Mouse (Mus musculus): ENCODE data around the gene Vcpkmt. TPM values are rescaled to one million over a fixed set of nuclear protein-coding genes. Genes with fewer than 3 reads are reported as not detected.
"Not testable (repeated sequence)": the region's sequence is repeated elsewhere in the genome, so short reads cannot be mapped to it uniquely, and the experiment has no call there.

Vcpkmt gene
- polyA plus RNA-seq (2016; fragmentation: Nextera tagmentation; extraction: Ambion mirVana): 33.6 and 35.2 TPM in 2 replicates

DNA sequence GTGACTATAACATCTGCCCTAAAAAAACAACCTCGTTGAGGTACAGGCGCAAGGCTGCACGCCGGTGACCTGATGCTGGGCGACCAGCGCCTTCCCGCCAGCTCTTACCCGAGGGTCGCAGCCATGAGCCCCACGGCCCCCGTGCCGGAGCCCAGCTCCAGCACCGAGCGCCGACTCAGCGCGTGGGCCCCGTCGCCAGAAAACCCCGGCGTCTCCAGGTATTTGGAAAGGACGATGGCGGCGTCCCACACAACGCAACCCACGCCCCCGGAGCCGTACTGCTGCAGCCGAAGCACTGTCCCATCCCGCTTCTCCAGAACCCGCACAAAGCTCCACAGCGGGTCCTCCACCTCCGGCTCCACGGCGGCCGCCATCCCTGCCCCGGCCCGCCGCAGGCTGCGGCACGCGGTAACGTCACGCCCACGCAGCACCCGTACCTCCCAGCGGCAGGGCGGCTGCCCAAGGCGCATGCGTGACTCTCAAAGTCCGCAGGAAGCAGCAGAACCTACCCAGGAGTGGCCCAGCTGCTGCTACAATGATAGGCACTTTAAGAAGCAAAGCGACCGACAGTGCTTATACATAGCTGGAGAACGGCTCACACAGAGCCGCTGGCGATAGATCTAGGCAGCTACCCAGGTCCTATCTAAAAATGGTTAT lies at the start of gene Vcpkmt:
Gene Vcpkmt, minus strand, starts transcription at position 416 of the 657 bp plus-strand sequence.
- no peaks in the 10 kb centered on the region for H3K27me3 ChIP-seq
- no peaks in the 10 kb centered on the region for H3K9me3 ChIP-seq
- H3K4me1 ChIP-seq: peaks cover 8% of the 10 kb centered on the region
- H3K36me3 ChIP-seq: peaks cover 36% of the 10 kb centered on the region
- peak within 1 kb of the TSS; percentile 80 for H3K27ac ChIP-seq
- ATAC-seq (ENCODE audit: insufficient number of reproducible peaks, insufficient read depth, low FRiP score, low TSS enrichment): peak; percentile 93
- H3K4me2 ChIP-seq (replicated peaks): peak within 1 kb of the TSS; percentile 71
- H3K4me3 ChIP-seq: peak within 1 kb of the TSS; percentile 84
- peak within 1 kb of the TSS; percentile 88 for H3K9ac ChIP-seq
- WGBS: under 1% methylated on average over 55 of the region's 56 CpGs

DNA sequence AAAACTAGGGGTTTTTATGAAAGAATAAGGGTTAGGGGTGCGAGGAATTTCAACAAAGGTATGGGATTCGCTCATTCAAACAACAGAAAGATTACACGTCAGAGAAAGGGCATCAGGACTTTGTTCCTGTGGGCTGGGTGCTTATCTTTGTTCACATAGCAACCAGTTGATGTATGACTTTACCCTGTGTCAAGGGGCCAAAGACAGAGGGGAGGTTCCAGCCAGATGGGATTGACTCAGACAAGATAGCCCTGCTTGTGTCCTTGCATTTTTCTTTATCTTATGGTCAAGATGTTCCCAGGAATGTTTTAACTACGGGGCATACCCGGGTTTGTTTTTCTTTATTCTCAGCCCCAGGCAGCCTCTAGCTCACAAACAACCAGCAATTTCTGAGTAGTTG lies 35.8 kb upstream of the Vcpkmt start:
- H3K4me1 ChIP-seq; H3K27me3 ChIP-seq; H3K27ac ChIP-seq; H3K4me2 ChIP-seq (replicated peaks); H3K4me3 ChIP-seq; H3K9me3 ChIP-seq; ATAC-seq (ENCODE audit: insufficient number of reproducible peaks, insufficient read depth, low FRiP score, low TSS enrichment); H3K9ac ChIP-seq: not testable (repeated sequence)
- peaks cover 23% of the 10 kb centered on the region for H3K36me3 ChIP-seq
- WGBS: 93% methylated on average over 5 of the region's 5 CpGs

DNA sequence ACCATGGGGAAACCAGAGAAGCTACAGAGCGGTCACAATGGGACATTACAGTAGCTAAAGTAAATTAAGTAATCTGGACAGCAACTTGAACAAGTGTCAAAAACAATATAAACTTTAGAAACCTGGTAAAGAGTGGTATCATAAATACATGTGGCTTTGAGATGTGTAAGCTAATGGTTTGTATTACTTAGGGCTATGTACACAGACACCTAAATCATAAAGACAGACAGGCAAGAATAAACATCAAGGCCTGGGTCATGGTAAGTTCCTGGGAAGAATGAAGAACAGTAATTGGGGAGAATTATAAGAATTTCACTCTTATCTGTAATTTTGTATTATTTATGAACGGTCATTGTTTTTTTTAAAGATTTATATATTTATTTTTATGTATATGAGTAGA lies 21.5 kb upstream of the Vcpkmt start:
- H3K9ac ChIP-seq: no peak overlapping the region
- 92% methylated on average over 2 of the region's 2 CpGs for WGBS
- H3K27me3 ChIP-seq: no peaks in the 10 kb centered on the region
- ATAC-seq (ENCODE audit: insufficient number of reproducible peaks, insufficient read depth, low FRiP score, low TSS enrichment): no peak
- peaks cover 27% of the 10 kb centered on the region for H3K36me3 ChIP-seq
- no peak overlapping the region for H3K4me2 ChIP-seq (replicated peaks)
- no peak overlapping the region for H3K4me3 ChIP-seq
- no peak overlapping the region for H3K27ac ChIP-seq
- no peaks in the 10 kb centered on the region for H3K4me1 ChIP-seq
- no peaks in the 10 kb centered on the region for H3K9me3 ChIP-seq

DNA sequence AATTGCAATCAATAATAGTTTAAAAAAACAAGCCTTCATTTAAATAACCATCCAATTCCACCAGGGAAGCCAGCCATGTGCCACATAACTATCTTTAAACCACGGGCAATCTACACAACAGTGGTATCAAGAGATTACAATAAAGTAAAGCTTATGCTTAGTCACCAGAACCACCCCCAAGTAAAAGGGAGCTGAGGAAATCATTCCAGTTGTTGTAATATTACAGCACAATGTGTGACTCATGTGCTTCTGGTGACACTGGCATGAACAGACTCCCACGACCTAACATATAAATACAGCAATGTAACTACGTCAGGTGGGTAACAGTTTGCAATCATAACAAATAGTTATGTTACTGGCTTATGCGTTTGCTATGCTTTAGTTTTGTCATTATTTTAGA lies 14.6 kb upstream of the Vcpkmt start:
- Histone ChIP-seq H3K4me2 (replicated peaks) (no peak overlapping the region), H3K4me1 (no peaks in the 10 kb centered on the region), H3K36me3 (0 out of 2 replicates have a peak, but pooled peaks cover 10% of the 10 kb centered on the region), H3K27me3 (no peaks in the 10 kb centered on the region), H3K9ac (no peak overlapping the region), H3K4me3 (no peak overlapping the region), H3K27ac (no peak overlapping the region), H3K9me3 (no peaks in the 10 kb centered on the region)
- 92% methylated on average over 4 of the region's 4 CpGs for WGBS
- ATAC-seq (ENCODE audit: insufficient number of reproducible peaks, insufficient read depth, low FRiP score, low TSS enrichment): no peak

DNA sequence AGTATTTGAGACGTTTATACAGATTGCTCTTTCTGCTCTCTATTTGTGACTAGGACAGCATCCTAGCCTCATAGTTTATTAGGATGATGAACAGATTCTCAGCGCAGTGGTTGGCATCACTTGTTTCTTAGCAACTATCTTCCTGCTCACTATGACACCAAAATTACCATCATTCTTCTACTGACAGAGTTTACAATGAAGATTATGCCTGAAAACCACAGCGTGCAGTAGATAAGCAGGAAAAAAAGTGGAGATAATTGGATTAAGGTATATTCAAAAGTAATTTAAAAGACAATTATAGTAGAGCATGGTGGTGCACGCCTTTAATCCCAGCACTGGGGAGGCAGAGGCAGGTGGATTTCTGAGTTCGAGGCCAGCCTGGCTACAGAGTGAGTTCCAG lies 10.3 kb upstream of the Vcpkmt start:
- ATAC-seq (ENCODE audit: insufficient number of reproducible peaks, insufficient read depth, low FRiP score, low TSS enrichment): no peak
- Histone ChIP-seq H3K4me1 (no peaks in the 10 kb centered on the region), H3K4me3 (no peak overlapping the region), H3K4me2 (replicated peaks) (no peak overlapping the region), H3K36me3 (peaks cover 21% of the 10 kb centered on the region), H3K27ac (no peak overlapping the region), H3K9ac (no peak overlapping the region), H3K27me3 (no peaks in the 10 kb centered on the region), H3K9me3 (no peaks in the 10 kb centered on the region)
- 90% methylated on average over 5 of the region's 5 CpGs for WGBS

DNA sequence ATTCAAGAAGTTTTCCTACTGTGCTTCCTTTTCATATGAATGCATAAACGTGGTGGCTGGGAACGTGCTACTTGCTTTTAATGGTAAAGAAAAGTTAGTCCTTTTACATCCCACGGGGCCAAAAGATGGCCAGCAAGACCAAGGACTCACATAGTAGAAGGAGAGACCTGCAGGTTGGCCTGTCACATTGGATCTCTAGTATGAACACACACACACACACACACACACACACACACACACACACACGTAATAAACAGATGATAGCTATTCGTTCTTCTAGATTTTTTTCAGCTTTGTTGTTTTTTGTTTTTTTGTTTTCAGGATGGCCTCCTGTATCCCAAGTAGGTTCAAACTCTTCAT lies 422 bp upstream of the Vcpkmt start:
- Histone ChIP-seq H3K36me3 (peaks cover 31% of the 10 kb centered on the region), H3K27me3 (no peaks in the 10 kb centered on the region), H3K4me3 (peak overlapping the region; percentile 84), H3K27ac (peak overlapping the region; percentile 80; the same call in 1 of the 2 replicates), H3K9me3 (no peaks in the 10 kb centered on the region), H3K4me1 (peaks cover 8% of the 10 kb centered on the region), H3K9ac (peak overlapping the region; percentile 88), H3K4me2 (replicated peaks) (peak overlapping the region; percentile 71)
- no peak for ATAC-seq (ENCODE audit: insufficient number of reproducible peaks, insufficient read depth, low FRiP score, low TSS enrichment)
- 45% methylated on average over 5 of the region's 5 CpGs for whole genome bisulfite sequencing

DNA sequence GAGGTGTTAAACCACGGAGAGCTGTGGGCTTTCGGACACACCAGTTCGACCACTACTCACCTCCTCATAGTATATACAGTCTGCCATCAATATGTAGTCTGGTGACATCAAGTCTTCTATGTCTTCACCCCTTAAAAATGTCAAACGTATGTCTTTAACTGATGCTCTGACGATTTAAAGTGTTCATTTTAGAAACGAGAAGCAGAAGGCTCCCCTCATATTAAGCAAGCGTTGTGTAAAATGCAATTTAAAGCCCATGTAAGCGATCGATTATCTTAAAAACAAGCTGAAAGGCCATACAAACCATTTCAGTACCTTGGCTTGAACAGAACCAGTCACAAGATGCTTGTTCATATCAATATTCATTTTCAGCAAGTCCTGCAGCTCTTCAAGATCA lies 614 bp downstream of the Vcpkmt start:
- Histone ChIP-seq H3K4me3 (peak overlapping the region; percentile 84), H3K9ac (peak overlapping the region; percentile 88), H3K4me2 (replicated peaks) (peak overlapping the region; percentile 71), H3K9me3 (no peaks in the 10 kb centered on the region), H3K27ac (peak overlapping the region; percentile 80), H3K27me3 (no peaks in the 10 kb centered on the region), H3K4me1 (peaks cover 8% of the 10 kb centered on the region), H3K36me3 (peaks cover 39% of the 10 kb centered on the region)
- WGBS: 30% methylated on average over 9 of the region's 9 CpGs
- no peak for ATAC-seq (ENCODE audit: insufficient number of reproducible peaks, insufficient read depth, low FRiP score, low TSS enrichment)

DNA sequence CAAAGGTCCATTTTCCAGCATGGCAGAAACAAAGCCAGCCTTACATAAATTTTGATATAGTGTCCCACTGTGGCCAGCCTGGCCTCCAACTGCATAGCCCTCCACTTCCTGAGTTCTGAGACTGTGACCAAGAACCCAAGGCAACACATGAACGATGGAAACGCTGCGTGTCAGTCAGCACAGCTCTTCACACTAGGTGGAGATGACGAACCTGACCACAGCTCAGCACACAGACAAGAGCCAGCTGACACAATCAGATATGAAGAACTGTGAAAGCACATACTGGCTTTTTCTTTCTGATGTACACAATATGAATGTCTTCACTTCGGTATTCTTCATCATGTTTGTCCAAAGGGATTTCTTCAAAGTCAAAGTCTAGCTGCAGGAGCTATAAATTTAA lies 3.2 kb downstream of the Vcpkmt start:
- Histone ChIP-seq H3K4me2 (replicated peaks) (no peak overlapping the region), H3K36me3 (peaks cover 25% of the 10 kb centered on the region), H3K27ac (no peak overlapping the region), H3K27me3 (no peaks in the 10 kb centered on the region), H3K9me3 (no peaks in the 10 kb centered on the region), H3K4me3 (no peak overlapping the region), H3K9ac (no peak overlapping the region), H3K4me1 (peaks cover 8% of the 10 kb centered on the region)
- 93% methylated on average over 5 of the region's 5 CpGs for WGBS
- no peak for ATAC-seq (ENCODE audit: insufficient number of reproducible peaks, insufficient read depth, low FRiP score, low TSS enrichment)

DNA sequence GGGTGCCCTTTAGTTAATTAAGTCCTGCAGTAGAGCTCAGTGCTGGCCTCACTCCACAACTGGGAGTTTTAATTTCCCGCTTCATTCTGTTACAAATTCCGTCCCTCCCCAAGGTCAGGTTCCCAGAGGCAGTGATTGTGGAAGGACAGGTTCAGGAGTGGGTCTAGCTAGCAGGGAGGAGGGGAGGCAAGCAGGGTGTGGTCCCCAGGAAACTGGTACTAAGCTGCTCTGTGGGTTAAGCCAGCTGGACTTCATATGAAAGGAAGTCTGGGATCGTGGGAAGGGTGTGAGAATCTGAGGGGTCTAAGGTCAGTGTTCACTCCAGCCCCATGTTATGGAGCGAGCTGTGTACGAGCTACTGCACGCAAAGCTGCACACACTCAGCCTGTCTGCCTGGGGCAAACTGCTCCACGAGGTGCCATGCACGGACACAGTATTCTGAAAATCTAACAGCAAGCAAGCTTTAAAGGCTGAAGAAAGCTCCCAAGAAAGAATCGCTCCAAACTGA lies 6.7 kb downstream of the Vcpkmt start:
- Histone ChIP-seq H3K4me1 (peaks cover 8% of the 10 kb centered on the region; the same call in 1 of the 2 replicates), H3K36me3 (peaks cover 22% of the 10 kb centered on the region), H3K4me2 (replicated peaks) (no peak overlapping the region), H3K27me3 (no peaks in the 10 kb centered on the region), H3K9me3 (no peaks in the 10 kb centered on the region), H3K27ac (no peak overlapping the region), H3K4me3 (no peak overlapping the region), H3K9ac (no peak overlapping the region)
- no peak for ATAC-seq (ENCODE audit: insufficient number of reproducible peaks, insufficient read depth, low FRiP score, low TSS enrichment)
- WGBS: 79% methylated on average over 9 of the region's 9 CpGs

DNA sequence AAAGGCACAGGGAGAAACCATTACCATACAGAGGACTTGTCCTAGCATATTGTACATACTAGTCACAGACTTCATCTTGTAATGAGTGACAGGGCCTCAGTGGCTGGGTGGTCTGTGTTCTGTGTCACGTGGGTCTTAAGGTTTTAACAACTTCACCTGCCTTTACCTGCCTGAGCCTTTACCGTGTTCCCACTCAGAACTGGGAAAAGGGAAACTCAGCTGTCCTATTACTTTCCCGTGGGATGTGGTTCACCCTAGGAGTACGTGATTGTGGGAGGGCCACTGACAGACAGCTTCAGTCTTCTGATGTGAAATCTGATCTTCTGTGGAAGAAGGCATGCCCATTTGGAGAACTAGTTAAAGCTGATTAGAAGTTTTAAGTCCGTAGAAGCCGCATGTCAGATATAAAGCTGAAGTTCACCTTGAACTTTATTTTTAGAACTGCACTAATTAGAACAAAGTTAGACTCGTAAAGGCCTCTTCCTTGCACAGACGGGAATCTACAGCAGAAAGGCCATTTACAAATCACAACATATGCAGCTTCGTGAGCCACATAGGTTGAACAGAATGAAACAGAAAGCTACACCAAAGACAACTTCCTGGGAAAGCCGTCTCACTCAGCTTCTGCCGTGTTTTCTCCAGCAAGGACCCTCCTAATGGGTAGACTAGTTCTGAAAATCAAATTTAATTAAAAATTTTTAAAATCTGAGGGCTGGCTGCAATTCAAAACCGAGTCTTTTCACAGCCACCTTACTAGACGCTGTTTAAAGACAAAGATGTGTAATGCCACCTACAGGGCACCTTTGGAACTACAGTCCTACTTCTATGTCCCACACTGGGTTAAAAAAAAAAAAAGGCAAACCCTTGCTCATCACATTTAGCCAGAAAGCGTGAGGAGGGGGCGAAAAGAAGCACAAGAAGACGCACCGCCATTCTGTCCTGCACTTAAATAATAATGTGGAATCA lies 8.6 kb downstream of the Vcpkmt start:
- Histone ChIP-seq H3K36me3 (peaks cover 15% of the 10 kb centered on the region), H3K4me1 (peaks cover 8% of the 10 kb centered on the region; the same call in 1 of the 2 replicates), H3K9ac (no peak overlapping the region), H3K9me3 (no peaks in the 10 kb centered on the region), H3K27ac (no peak overlapping the region), H3K27me3 (no peaks in the 10 kb centered on the region), H3K4me3 (no peak overlapping the region), H3K4me2 (replicated peaks) (peak overlapping the region; percentile 36)
- WGBS: 20% methylated on average over 17 of the region's 17 CpGs
- no peak for ATAC-seq (ENCODE audit: insufficient number of reproducible peaks, insufficient read depth, low FRiP score, low TSS enrichment)

DNA sequence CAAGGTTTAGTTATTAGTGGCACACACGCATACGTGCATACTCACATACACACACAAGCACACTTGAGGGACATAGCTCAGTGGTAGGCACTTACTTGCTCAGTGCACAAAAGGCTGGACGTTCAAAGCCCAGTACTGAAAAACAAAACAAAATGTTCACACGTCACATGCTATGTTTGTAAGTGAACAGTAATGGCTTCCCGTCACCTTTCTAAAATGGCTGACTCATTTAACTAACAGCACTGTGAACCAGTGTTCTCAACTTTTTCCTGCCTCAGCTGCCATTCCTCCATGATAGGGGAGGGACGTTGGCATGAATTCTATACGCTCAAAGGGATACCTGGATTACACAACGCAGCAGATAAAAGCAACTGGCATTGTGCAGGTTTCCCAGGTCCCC lies 9.6 kb downstream of the Vcpkmt start:
- no peak overlapping the region for H3K27ac ChIP-seq
- WGBS: 94% methylated on average over 8 of the region's 8 CpGs
- no peak for ATAC-seq (ENCODE audit: insufficient number of reproducible peaks, insufficient read depth, low FRiP score, low TSS enrichment)
- H3K9ac ChIP-seq: no peak overlapping the region
- no peak overlapping the region for H3K4me2 ChIP-seq (replicated peaks)
- H3K36me3 ChIP-seq: peaks cover 13% of the 10 kb centered on the region
- H3K9me3 ChIP-seq: no peaks in the 10 kb centered on the region
- H3K4me3 ChIP-seq: no peak overlapping the region
- H3K4me1 ChIP-seq: peaks cover 8% of the 10 kb centered on the region; the same call in 1 of the 2 replicates
- no peaks in the 10 kb centered on the region for H3K27me3 ChIP-seq

All from embryonic facial prominence, embryonic 12.5 days (tissue).